Mouse (Mus musculus): ENCODE measurements around the gene Cgnl1.

Cgnl1 gene

DNA sequence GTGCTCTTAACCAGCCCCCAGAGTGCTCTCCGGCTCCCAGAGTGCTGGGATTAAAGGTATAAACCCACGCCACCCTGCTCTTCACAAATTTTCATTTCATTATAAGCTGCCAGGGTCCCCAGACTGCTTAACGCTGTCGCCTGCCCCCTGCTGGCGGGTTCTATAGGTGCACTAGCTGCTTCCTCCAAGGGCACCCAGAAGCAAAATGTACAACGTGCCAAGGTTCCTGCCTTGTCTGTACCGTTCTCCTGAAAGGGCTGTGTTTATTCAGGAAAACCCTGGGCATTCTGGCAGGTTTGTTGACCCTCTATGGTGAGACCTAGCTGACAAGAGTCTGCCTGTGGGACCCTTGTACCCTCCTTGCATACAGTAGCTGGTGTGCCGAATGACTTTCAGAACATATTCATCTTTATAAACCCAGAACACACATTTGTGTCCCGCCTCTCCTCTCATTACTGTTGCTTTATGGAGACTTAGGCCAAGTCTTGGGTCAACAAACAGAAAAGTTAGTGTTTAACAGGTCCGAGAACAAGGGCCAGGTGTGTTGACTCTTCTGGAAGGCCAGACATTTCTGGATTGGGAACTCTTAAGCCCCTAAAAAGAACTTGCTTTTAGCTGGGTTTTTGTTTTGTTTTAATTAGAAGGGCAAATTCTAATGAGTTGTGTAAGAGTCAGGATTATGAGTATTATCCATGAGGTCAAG lies 146.5 kb downstream of the Cgnl1 start:
- in situ Hi-C loops (cut with MboI, MseI), result loop anchor here (5.0 to 25.0 kb wide), 3 partner anchors 88 to 1788 kb away; no protein-coding TSS in a partner anchor

GRCm38 (mm10) chr9:71623871-71624569 lies 147.4 kb downstream of the Cgnl1 start:
- in situ Hi-C loops (cut with MboI, MseI), result loop anchor here (5.0 kb wide), 1 partner anchor 87 kb away; no protein-coding TSS in a partner anchor

GRCm38 (mm10) chr9:71622593-71622992 lies 148.8 kb downstream of the Cgnl1 start:
- in situ Hi-C loops (cut with MboI, MseI), result loop anchor here (5.0 kb wide), 1 partner anchor 85 kb away; no protein-coding TSS in a partner anchor

DNA sequence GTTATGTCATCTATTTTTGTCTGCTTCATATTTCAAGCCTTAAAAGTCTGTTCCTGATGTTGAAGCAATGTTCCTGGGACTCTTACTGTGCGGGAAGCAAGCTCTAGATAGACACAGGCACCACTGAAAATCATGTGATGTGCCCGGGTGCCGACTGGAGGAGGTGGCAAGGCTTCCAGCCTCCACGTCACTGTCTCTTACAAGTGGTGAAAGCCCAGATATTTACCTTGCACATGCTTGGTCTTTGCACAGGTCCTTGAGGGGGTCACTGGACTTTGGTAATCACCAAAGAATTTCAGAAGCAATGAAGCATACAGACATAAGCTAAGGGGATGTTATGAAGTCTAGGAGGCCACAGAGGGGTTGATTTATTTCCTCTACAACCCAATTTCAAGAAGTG lies 149.4 kb downstream of the Cgnl1 start:
- in situ Hi-C loops (cut with MboI, MseI), result loop anchor here (5.0 kb wide), 1 partner anchor 85 kb away; no protein-coding TSS in a partner anchor

- in situ Hi-C loops (cut with MboI, MseI), result loop anchor here (5.0 kb wide), 1 partner anchor 83 kb away; no protein-coding TSS in a partner anchor
These were observed 151.3 kb downstream of the Cgnl1 start for GRCm38 (mm10) chr9:71620116-71620515.

- in situ Hi-C loops (cut with MboI, MseI), result no loop called here
These were observed 154.0 kb downstream of the Cgnl1 start for GRCm38 (mm10) chr9:71617363-71617762.

GRCm38 (mm10) chr9:71616185-71616584 lies 155.2 kb downstream of the Cgnl1 start:
- in situ Hi-C loops (cut with MboI, MseI), result no loop called here

GRCm38 (mm10) chr9:71614643-71615042 lies 156.8 kb downstream of the Cgnl1 start:
- in situ Hi-C loops (cut with MboI, MseI), result no loop called here

DNA sequence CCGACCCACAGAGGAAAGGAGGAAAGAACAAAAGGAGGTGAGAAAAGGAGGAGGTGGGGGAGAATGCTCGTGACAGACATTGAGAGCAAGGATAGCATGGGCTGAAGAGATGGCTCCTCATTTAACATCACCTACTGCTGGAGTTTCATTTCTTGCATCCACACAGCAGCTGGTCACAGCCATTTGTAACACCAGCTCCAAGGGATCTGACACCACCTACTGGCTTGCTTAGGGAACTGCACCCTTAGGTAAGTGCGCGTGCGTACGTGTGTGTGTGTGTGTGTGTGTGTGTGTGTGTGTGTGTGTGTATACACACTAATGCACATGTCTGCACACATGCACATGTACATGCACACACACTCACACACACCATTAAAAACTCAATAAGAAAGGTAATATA lies 158.4 kb downstream of the Cgnl1 start:
- in situ Hi-C loops (cut with MboI, MseI), result no loop called here

DNA sequence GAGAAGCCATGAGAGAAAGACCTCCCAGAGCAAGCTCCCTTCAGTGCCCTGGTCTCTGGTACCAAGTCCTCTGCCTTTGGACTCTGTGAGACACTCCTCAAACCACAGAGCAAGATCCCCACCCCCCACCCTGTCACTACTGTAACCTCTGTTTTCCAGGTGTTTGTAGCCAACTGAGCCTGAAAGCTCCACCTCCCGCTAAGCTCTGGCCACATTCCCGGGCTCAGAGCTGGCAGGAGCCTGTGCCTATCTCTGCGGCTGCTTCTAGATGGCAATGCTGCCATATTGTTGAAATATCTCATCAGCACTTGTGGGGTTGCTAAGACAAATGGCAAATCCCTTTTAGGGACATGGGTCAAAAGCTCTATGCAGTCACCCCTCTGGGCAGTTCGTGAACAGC lies 159.5 kb downstream of the Cgnl1 start:
- in situ Hi-C loops (cut with MboI, MseI), result no loop called here

DNA sequence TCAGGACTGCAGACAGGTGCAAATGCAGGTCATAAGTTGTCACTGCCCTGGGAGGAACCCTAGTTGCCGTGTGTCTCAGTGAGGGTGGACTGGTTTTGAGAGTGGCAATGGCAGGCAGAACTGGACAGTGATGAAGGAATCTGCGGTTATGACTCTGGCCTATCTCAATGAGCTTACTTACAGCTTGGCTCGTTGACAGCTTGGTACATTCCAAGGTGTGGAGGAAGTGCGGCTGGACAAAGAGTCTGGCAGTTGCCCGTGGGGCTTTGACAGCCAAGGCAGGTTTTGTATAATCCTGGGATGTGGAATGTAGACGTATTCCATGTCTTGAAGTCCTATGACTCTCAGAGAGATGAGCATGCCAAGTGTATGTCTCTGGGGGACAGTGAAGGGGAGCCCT lies 162.4 kb downstream of the Cgnl1 start:
- in situ Hi-C loops (cut with MboI, MseI), result no loop called here

- in situ Hi-C loops (cut with MboI, MseI), result no loop called here
These were observed 164.9 kb downstream of the Cgnl1 start for GRCm38 (mm10) chr9:71606296-71607057.

DNA sequence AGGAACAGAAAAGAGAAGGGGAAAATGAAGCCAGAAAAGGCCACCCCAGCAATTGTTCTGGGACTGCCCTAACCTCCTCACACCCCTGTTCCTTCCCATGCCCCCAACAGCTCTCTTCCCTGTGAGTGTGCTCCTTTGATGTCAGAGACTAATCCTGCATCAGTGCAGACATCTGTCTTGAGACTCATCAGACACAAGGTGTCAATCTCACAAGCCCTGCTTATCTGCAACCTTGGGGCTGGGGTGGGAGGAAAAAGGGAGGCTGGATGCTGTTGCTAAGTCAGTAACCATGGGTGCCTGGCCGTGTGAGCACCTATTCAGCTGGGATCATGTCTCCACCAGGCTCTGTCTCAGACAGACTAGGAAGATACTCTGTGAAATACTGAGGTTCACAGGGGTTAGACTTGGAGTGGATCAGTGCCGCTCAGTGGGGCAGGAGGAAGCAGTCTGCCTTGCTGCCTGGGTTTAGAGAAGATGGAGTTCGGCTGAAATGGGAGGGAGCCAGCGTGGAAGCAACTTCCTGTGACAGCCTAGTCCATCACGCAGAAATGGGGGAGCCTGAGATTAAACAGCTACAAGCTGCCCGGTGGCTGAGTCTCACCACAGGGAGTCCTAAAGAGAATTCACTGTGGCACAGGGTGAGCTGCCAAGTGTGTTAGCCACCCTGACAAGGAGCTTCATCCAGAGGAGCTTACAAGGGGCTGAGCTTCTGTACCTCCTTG lies 166.3 kb downstream of the Cgnl1 start:
- in situ Hi-C loops (cut with MboI, MseI), result no loop called here

DNA sequence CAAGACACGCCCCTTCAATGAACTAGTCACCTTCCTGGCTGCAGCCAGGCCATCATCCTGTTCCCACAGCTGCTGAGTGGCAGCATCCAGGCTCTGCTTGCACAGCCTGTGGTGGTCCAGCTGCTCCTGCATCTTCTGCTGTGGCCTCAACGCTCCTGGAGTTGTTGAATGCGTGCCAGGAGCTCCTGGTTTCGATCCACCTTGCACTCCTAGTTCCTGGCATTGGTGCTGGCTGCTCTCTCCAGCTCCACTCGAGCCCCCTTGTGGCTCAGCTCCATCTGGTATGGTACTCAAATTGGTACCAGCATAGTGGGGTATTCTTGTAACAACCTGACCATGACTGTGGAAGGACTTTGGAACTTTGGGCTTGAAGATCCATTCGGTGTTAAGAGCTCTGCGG lies 171.5 kb downstream of the Cgnl1 start:
- in situ Hi-C loops (cut with MboI, MseI), result no loop called here

DNA sequence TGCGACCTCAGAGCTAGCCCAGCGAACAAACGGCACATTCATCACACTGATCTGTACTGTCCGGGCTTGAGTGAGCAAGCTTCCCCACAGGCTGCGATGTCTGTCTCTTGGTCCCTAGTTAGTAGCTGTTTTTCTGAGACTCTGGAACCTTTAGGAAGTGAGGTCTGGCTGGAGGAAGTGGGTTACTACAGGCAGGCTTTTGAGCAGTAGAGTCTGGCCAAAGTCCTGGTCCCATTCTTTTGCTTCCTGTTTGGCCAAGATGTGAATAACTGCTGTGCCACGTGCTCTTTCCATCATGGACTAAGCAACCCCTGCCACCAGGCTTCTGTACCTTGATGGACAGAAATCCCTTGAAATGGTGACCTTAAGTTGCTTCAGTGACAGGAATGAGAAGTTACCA lies 174.5 kb downstream of the Cgnl1 start:
- in situ Hi-C loops (cut with MboI, MseI), result no loop called here

DNA sequence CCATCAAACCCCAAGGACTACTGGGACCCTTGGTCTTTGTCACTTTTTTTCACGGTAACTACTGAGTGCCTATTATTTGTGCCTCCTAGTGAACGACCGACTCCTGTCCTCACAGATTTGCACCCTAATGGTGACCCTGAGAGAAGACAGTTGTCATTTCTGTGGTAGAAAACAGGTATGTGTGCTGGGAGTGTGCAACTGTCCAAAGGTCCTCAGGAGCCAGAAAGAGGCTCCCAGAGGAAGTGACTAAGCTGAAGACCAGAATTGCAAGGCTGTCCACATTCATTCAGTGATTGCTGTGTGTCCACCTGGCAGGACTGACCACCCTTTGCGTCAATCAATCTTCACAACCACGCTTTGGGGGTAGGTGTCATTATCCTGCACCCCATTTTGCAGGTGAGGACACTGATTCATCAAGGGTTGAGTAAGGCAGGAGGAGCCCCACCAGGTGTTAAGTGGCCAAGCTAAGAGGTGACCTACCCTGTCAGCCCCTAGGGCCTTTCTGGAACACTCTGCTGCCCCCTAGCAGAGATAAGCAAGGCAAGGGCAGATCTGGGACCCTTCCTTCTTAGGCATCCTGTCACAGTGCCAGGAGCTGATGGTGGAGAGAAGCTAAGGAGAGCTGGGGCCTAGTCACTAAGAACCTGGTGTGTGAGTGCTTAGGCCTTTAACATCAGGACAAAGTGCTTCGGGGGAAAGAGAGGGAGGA lies 178.7 kb downstream of the Cgnl1 start:
- in situ Hi-C loops (cut with MboI, MseI), result no loop called here

DNA sequence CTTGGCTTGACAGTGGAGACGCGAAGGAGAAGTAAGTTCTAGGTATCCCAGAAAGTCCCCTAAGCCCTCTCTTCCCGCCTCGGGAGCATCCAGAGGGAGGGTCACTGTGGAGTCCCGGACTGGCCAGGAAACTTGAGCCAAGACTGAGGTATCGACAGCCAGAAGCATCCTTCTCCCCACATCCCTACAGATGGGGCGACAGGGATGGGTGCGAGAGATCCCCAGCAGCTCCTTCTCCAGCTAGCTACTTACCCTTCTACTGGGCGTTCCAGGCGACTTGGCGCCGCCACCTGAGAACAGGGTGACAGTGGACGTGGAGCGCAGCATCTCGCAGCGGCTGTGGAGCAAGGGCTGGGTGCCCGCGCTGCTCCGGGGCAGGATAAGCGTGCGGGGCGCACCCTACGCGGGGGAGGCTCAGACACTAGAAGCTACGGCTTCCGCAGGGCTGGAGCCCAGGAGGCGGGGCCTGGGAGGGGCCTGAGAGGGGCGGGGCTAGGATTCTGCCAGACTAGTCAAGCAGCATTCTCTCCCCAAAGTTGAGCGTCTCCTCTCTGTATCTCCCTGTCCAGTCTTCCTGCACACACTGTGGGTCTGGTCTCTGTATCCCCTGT lies 179.4 kb downstream of the Cgnl1 start, which contains the start of gene Myzap:
Gene Myzap, minus strand, starts transcription at position 423 of the 611 bp plus-strand sequence.
- in situ Hi-C loops (cut with MboI, MseI), result no loop called here

- in situ Hi-C loops (cut with MboI, MseI), result no loop called here
These were observed 180.3 kb downstream of the Cgnl1 start for GRCm38 (mm10) chr9:71591106-71591505.

DNA sequence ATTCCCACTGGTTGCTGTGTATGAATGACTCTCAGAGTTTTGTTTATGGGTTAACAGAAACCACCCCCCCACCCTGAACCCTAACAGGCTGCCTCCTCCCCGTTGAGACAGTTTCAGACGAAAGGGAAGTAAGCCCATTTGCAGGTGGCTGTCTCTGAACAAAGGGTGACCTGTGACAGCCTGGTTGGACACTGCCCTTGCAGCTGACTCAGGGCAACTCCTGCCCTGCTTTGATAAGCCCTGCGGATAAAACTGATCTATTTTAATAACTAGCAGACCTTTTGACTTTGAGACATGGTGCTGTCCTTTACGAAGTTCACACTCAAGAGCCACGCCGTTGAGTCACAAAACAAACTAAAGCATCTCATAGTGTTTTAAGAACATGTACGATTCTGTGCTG lies 181.6 kb downstream of the Cgnl1 start:
- in situ Hi-C loops (cut with MboI, MseI), result no loop called here

- in situ Hi-C loops (cut with MboI, MseI), result no loop called here
These were observed 182.3 kb downstream of the Cgnl1 start for GRCm38 (mm10) chr9:71588930-71589592.
